Mouse (Mus musculus): Measurements from ENCODE around the gene Lenep. TPM values are rescaled to one million over a fixed set of nuclear protein-coding genes. Genes with fewer than 3 reads are reported as not detected.

Lenep gene
- polyA plus RNA-seq, 1 experiment from 2014 or later = not detected

- no peaks in the 10 kb centered on the region for H3K9me3 ChIP-seq (ENCODE audit: control insufficient read depth, low read length)
Observed at GRCm38 (mm10) chr3:89361675-89362074, 40.9 kb downstream of the Lenep start, which contains the start of gene Dcst2. Gene Dcst2, plus strand, starts transcription at chr3:89361975.

GRCm38 (mm10) chr3:89360237-89360636 is 42.4 kb downstream of the Lenep start:
- H3K4me3 ChIP-seq (ENCODE audit: low read depth, low read length) = no peak overlapping the region
- H3K4me1 ChIP-seq (ENCODE audit: control insufficient read depth, insufficient read depth, low read length) = no peaks in the 10 kb centered on the region
- no peak overlapping the region for H3K4me2 ChIP-seq (ENCODE audit: low read depth, low read length)
- no peaks in the 10 kb centered on the region for H3K9me3 ChIP-seq (ENCODE audit: control insufficient read depth, low read length)
- no peak overlapping the region for H3K27ac ChIP-seq (replicated peaks; ENCODE audit: low read depth, low read length)
- 74% methylated on average over 3 of the region's 3 CpGs for WGBS
- no peaks in the 10 kb centered on the region for H3K27me3 ChIP-seq (replicated peaks; ENCODE audit: control insufficient read depth, insufficient read depth, low read length)
- no peak for DNase-seq (ENCODE audit: low spot score)
- H3K9ac ChIP-seq (ENCODE audit: low read depth, low read length) = no peak overlapping the region
- no peaks in the 10 kb centered on the region for H3K36me3 ChIP-seq (ENCODE audit: control insufficient read depth, insufficient read depth, low read length)
- ATAC-seq (ENCODE audit: low read depth) = no peak

More at GRCm38 (mm10) chr3:89361675-89362074, 40.9 kb downstream of the Lenep start, which contains the start of gene Dcst2:
- ATAC-seq (ENCODE audit: low read depth) (no peak), DNase-seq (ENCODE audit: low spot score) (no peak)
- Histone ChIP-seq H3K4me2 (ENCODE audit: low read depth, low read length) (no peak within 1 kb of the TSS), H3K27me3 (replicated peaks; ENCODE audit: control insufficient read depth, insufficient read depth, low read length) (no peaks in the 10 kb centered on the region), H3K4me1 (ENCODE audit: control insufficient read depth, insufficient read depth, low read length) (no peaks in the 10 kb centered on the region), H3K36me3 (ENCODE audit: control insufficient read depth, insufficient read depth, low read length) (no peaks in the 10 kb centered on the region), H3K9ac (ENCODE audit: low read depth, low read length) (no peak within 1 kb of the TSS), H3K4me3 (ENCODE audit: low read depth, low read length) (no peak within 1 kb of the TSS), H3K27ac (replicated peaks; ENCODE audit: low read depth, low read length) (no peak within 1 kb of the TSS)
- WGBS = 81% methylated on average over 6 of the region's 7 CpGs

GRCm38 (mm10) chr3:89359630-89360029 is 43.0 kb downstream of the Lenep start:
- no peak overlapping the region for H3K4me2 ChIP-seq (ENCODE audit: low read depth, low read length)
- DNase-seq (ENCODE audit: low spot score) = no peak

GRCm38 (mm10) chr3:89356029-89356428 is 46.6 kb downstream of the Lenep start:
- no peak for DNase-seq (ENCODE audit: low spot score)
- Histone ChIP-seq H3K9me3 (ENCODE audit: control insufficient read depth, low read length) (no peaks in the 10 kb centered on the region), H3K27ac (replicated peaks; ENCODE audit: low read depth, low read length) (no peak overlapping the region), H3K4me3 (ENCODE audit: low read depth, low read length) (no peak overlapping the region), H3K9ac (ENCODE audit: low read depth, low read length) (no peak overlapping the region), H3K27me3 (replicated peaks; ENCODE audit: control insufficient read depth, insufficient read depth, low read length) (no peaks in the 10 kb centered on the region), H3K4me2 (ENCODE audit: low read depth, low read length) (no peak overlapping the region), H3K36me3 (ENCODE audit: control insufficient read depth, insufficient read depth, low read length) (no peaks in the 10 kb centered on the region), H3K4me1 (ENCODE audit: control insufficient read depth, insufficient read depth, low read length) (no peaks in the 10 kb centered on the region)
- 54% methylated on average over 8 of the region's 9 CpGs for WGBS
- no peak for ATAC-seq (ENCODE audit: low read depth)

More at GRCm38 (mm10) chr3:89359630-89360029, 43.0 kb downstream of the Lenep start:
- Histone ChIP-seq H3K27me3 (replicated peaks; ENCODE audit: control insufficient read depth, insufficient read depth, low read length) (no peaks in the 10 kb centered on the region), H3K27ac (replicated peaks; ENCODE audit: low read depth, low read length) (no peak overlapping the region), H3K36me3 (ENCODE audit: control insufficient read depth, insufficient read depth, low read length) (no peaks in the 10 kb centered on the region), H3K9me3 (ENCODE audit: control insufficient read depth, low read length) (no peaks in the 10 kb centered on the region), H3K9ac (ENCODE audit: low read depth, low read length) (no peak overlapping the region), H3K4me3 (ENCODE audit: low read depth, low read length) (no peak overlapping the region), H3K4me1 (ENCODE audit: control insufficient read depth, insufficient read depth, low read length) (no peaks in the 10 kb centered on the region)
- WGBS = 69% methylated on average over 6 of the region's 6 CpGs
- ATAC-seq (ENCODE audit: low read depth) = no peak

- no peak overlapping the region for H3K9ac ChIP-seq (ENCODE audit: low read depth, low read length)
- no peak overlapping the region for H3K4me3 ChIP-seq (ENCODE audit: low read depth, low read length)
- H3K27ac ChIP-seq (replicated peaks; ENCODE audit: low read depth, low read length) = no peak overlapping the region
- no peak overlapping the region for H3K4me2 ChIP-seq (ENCODE audit: low read depth, low read length)
- H3K27me3 ChIP-seq (replicated peaks; ENCODE audit: control insufficient read depth, insufficient read depth, low read length) = no peaks in the 10 kb centered on the region
- H3K4me1 ChIP-seq (ENCODE audit: control insufficient read depth, insufficient read depth, low read length) = peaks cover 1% of the 10 kb centered on the region; the same call in 1 of the 2 replicates
- WGBS = 83% methylated on average over 6 of the region's 6 CpGs
- H3K9me3 ChIP-seq (ENCODE audit: control insufficient read depth, low read length) = no peaks in the 10 kb centered on the region
- ATAC-seq (ENCODE audit: low read depth) (no peak), DNase-seq (ENCODE audit: low spot score) (no peak)
- H3K36me3 ChIP-seq (ENCODE audit: control insufficient read depth, insufficient read depth, low read length) = no peaks in the 10 kb centered on the region
Observed at GRCm38 (mm10) chr3:89355512-89355902, 47.1 kb downstream of the Lenep start.

- H3K9ac ChIP-seq (ENCODE audit: low read depth, low read length) = no peak overlapping the region
- 15% methylated on average over 5 of the region's 5 CpGs for WGBS
- no peak overlapping the region for H3K4me3 ChIP-seq (ENCODE audit: low read depth, low read length)
- no peak overlapping the region for H3K27ac ChIP-seq (replicated peaks; ENCODE audit: low read depth, low read length)
- no peaks in the 10 kb centered on the region for H3K36me3 ChIP-seq (ENCODE audit: control insufficient read depth, insufficient read depth, low read length)
- no peak overlapping the region for H3K4me2 ChIP-seq (ENCODE audit: low read depth, low read length)
- no peaks in the 10 kb centered on the region for H3K9me3 ChIP-seq (ENCODE audit: control insufficient read depth, low read length)
- ATAC-seq (ENCODE audit: low read depth) (peak; percentile 19; the same call in 1 of the 2 replicates), DNase-seq (ENCODE audit: low spot score) (peak; percentile 86)
- peaks cover 5% of the 10 kb centered on the region; the same call in 1 of the 2 replicates for H3K4me1 ChIP-seq (ENCODE audit: control insufficient read depth, insufficient read depth, low read length)
- H3K27me3 ChIP-seq (replicated peaks; ENCODE audit: control insufficient read depth, insufficient read depth, low read length) = no peaks in the 10 kb centered on the region
Observed at GRCm38 (mm10) chr3:89354816-89355511, 47.6 kb downstream of the Lenep start.

GRCm38 (mm10) chr3:89351271-89351670 is 51.3 kb downstream of the Lenep start:
- Histone ChIP-seq H3K27me3 (replicated peaks; ENCODE audit: control insufficient read depth, insufficient read depth, low read length) (no peaks in the 10 kb centered on the region), H3K4me1 (ENCODE audit: control insufficient read depth, insufficient read depth, low read length) (peaks cover 11% of the 10 kb centered on the region), H3K9me3 (ENCODE audit: control insufficient read depth, low read length) (no peaks in the 10 kb centered on the region), H3K27ac (replicated peaks; ENCODE audit: low read depth, low read length) (no peak overlapping the region), H3K9ac (ENCODE audit: low read depth, low read length) (no peak overlapping the region), H3K36me3 (ENCODE audit: control insufficient read depth, insufficient read depth, low read length) (peaks cover 12% of the 10 kb centered on the region; the same call in 1 of the 2 replicates), H3K4me2 (ENCODE audit: low read depth, low read length) (no peak overlapping the region), H3K4me3 (ENCODE audit: low read depth, low read length) (no peak overlapping the region)
- 54% methylated on average over 5 of the region's 5 CpGs for WGBS
- ATAC-seq (ENCODE audit: low read depth) = no peak
- DNase-seq (ENCODE audit: low spot score) = no peak
